Mouse (Mus musculus): ENCODE data around the gene Gm13694. TPM values are rescaled to one million over a fixed set of nuclear protein-coding genes. Genes with fewer than 3 reads are reported as not detected.
"Not testable (repeated sequence)": the region's sequence is repeated elsewhere in the genome, so short reads cannot be mapped to it uniquely, and the experiment has no call there.

Gene Gm13694
- polyA plus RNA-seq, 1 experiment from 2014 or later, result not detected

DNA sequence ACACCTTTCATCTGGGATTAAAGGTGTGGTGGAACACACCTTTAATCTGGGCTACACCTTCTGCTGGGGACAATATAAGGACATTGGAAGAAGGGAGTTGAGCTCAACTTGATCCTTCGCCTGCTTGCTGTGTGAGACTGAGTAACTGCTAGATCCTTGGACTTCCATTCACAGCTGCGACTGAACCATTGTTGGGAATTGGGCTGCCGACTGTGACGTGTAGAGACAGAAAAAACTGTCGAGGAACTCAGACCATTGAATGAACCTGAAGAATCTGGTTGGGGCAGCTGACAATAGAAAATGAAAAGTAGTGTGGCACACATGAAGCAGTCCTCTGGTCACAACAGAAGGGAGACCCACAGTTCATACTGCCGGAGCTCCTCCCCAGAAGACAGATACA lies 5.7 kb downstream of the Gm13694 start, which contains the start of gene Gm13697:
Gm13697 (plus strand) TSS at position 301 of the 400 bp plus-strand sequence.
- not testable (repeated sequence) for H3K4me2 ChIP-seq (ENCODE audit: low read depth, low read length); H3K27ac ChIP-seq (ENCODE audit: low read depth); H3K4me1 ChIP-seq (ENCODE audit: insufficient read depth); DNase-seq; ATAC-seq; H3K9ac ChIP-seq (replicated peaks); H3K9me3 ChIP-seq (ENCODE audit: low read length); H3K27me3 ChIP-seq (ENCODE audit: insufficient read depth, low read length); H3K36me3 ChIP-seq (replicated peaks; ENCODE audit: insufficient read depth, low read length); H3K4me3 ChIP-seq (ENCODE audit: low read depth, low read length)
- WGBS (ENCODE audit: insufficient replicate concordance), result no CpG with 5 or more reads among the region's 6 CpGs

DNA sequence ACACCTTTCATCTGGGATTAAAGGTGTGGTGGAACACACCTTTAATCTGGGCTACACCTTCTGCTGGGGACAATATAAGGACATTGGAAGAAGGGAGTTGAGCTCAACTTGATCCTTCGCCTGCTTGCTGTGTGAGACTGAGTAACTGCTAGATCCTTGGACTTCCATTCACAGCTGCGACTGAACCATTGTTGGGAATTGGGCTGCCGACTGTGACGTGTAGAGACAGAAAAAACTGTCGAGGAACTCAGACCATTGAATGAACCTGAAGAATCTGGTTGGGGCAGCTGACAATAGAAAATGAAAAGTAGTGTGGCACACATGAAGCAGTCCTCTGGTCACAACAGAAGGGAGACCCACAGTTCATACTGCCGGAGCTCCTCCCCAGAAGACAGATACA lies 11.5 kb downstream of the Gm13694 start, which contains the start of gene Gm13691:
Gm13691 (plus strand) TSS at position 301 of the 400 bp plus-strand sequence.
- H3K4me3 ChIP-seq (ENCODE audit: low read depth, low read length); H3K4me1 ChIP-seq (ENCODE audit: insufficient read depth); H3K36me3 ChIP-seq (replicated peaks; ENCODE audit: insufficient read depth, low read length); H3K9ac ChIP-seq (replicated peaks); ATAC-seq; H3K9me3 ChIP-seq (ENCODE audit: low read length); H3K27me3 ChIP-seq (ENCODE audit: insufficient read depth, low read length); DNase-seq; H3K4me2 ChIP-seq (ENCODE audit: low read depth, low read length); H3K27ac ChIP-seq (ENCODE audit: low read depth): not testable (repeated sequence)
- no CpG with 5 or more reads among the region's 6 CpGs for WGBS (ENCODE audit: insufficient replicate concordance)

DNA sequence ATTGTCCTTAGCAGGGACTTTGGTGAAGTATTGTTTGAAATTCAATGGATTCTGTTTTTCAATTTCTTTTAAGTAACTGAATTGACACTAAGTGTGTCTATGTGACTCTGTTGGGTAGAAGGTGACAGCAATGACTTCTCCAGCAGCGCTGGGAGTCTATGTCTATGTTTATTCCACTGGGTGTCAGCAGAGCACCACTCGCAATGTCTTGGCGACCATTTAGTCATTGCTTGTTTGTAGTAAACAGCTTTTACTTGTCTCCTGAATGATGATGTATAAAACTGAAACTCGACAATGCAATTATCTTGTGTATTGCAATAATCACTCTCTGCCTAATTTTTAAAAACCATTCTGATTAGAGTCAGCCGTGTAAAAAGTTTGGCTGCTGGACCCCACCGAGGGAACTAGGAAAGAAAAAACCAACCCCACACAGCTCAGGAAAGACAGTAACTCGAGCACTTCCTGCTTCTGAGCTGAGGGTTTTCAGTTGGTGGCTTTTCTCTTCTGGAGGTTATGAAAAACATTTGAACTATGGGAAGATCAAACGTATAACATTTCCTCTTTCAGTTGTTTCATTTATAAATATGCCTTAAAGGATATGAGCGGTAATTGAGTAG lies 15.0 kb downstream of the Gm13694 start:
- Histone ChIP-seq H3K4me2 (ENCODE audit: low read depth, low read length) (peak overlapping the region; percentile 51), H3K4me3 (ENCODE audit: low read depth, low read length) (peak overlapping the region; percentile 5; the same call in 1 of the 2 replicates), H3K9ac (replicated peaks) (peak overlapping the region; percentile 37; the same call in 1 of the 2 replicates), H3K27ac (ENCODE audit: low read depth) (peak overlapping the region; percentile 13; the same call in 1 of the 2 replicates)
- 14% methylated on average over 7 of the region's 9 CpGs for WGBS (ENCODE audit: insufficient replicate concordance)
- DNase-seq; H3K9me3 ChIP-seq (ENCODE audit: low read length); H3K4me1 ChIP-seq (ENCODE audit: insufficient read depth); H3K36me3 ChIP-seq (replicated peaks; ENCODE audit: insufficient read depth, low read length); H3K27me3 ChIP-seq (ENCODE audit: insufficient read depth, low read length): not testable (repeated sequence)
- ATAC-seq, result peak; percentile 74

DNA sequence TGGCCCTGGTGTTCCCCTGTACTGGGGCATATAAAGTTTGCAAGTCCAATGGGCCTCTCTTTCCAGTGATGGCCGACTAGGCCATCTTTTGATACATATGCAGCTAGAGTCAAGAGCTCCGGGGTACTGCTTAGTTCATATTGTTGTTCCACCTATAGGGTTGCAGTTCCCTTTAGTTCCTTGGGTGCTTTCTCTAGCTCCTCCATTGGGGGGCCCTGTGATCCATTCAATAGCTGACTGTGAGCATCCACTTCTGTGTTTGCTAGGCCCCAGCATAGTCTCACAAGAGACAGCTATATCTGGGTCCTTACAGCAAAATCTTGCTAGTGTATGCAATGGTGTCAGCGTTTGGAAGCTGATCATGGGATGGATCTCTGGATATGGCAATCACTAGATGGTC lies 15.8 kb downstream of the Gm13694 start:
- not testable (repeated sequence) for H3K9me3 ChIP-seq (ENCODE audit: low read length); H3K27ac ChIP-seq (ENCODE audit: low read depth); H3K27me3 ChIP-seq (ENCODE audit: insufficient read depth, low read length); H3K36me3 ChIP-seq (replicated peaks; ENCODE audit: insufficient read depth, low read length); ATAC-seq; DNase-seq; H3K9ac ChIP-seq (replicated peaks); H3K4me3 ChIP-seq (ENCODE audit: low read depth, low read length); H3K4me2 ChIP-seq (ENCODE audit: low read depth, low read length); H3K4me1 ChIP-seq (ENCODE audit: insufficient read depth)
- no CpG with 5 or more reads among the region's 3 CpGs for WGBS (ENCODE audit: insufficient replicate concordance)

DNA sequence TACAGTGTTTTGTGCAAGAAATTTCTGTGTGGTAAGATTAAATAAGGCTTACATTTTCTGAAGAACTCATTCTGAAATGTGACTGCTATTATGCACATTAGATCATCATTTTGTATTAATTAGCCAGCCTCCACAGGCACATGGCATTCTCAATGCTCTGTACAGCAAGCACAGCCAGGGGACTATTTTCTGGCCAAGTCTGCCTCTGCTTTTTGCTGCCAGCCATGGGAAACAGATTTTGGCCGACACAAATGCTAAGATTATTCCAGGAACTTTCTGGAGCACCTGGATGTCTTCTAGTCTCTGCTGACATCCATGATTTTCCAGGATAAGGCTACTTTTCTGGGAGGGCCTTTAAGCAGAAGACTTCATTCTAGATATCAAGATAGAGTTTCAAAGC lies 30.2 kb downstream of the Gm13694 start:
- ATAC-seq, result no peak
- no peak overlapping the region for H3K9ac ChIP-seq (replicated peaks)
- 75% methylated on average over 1 of the region's 1 CpGs for WGBS (ENCODE audit: insufficient replicate concordance)

GRCm38 (mm10) chr2:84009818-84010217 lies 31.1 kb downstream of the Gm13694 start:
- no peak overlapping the region for H3K4me2 ChIP-seq (ENCODE audit: low read depth, low read length)
- TF ChIP-seq EP300 (IDR thresholded peaks at IDR 0.05; ENCODE audit: low read depth) (no peak), CTCF (IDR thresholded peaks at IDR 0.05; ENCODE audit: low read depth) (no peak)
- H3K9me3 ChIP-seq (ENCODE audit: low read length), result no peaks in the 10 kb centered on the region
- no peak overlapping the region for H3K27ac ChIP-seq (ENCODE audit: low read depth)
- H3K4me3 ChIP-seq (ENCODE audit: low read depth, low read length), result no peak overlapping the region
- ATAC-seq (no peak), DNase-seq (no peak)
- 25% methylated on average over 3 of the region's 3 CpGs for WGBS (ENCODE audit: insufficient replicate concordance)
- H3K4me1 ChIP-seq (ENCODE audit: insufficient read depth), result no peaks in the 10 kb centered on the region
- H3K27me3 ChIP-seq (ENCODE audit: insufficient read depth, low read length), result no peaks in the 10 kb centered on the region
- no peaks in the 10 kb centered on the region for H3K36me3 ChIP-seq (replicated peaks; ENCODE audit: insufficient read depth, low read length)
- H3K9ac ChIP-seq (replicated peaks), result no peak overlapping the region

More for the DNA sequence above, 30.2 kb downstream of the Gm13694 start:
- H3K27ac ChIP-seq (ENCODE audit: low read depth), result no peak overlapping the region
- H3K27me3 ChIP-seq (ENCODE audit: insufficient read depth, low read length), result no peaks in the 10 kb centered on the region
- TF ChIP-seq CTCF (IDR thresholded peaks at IDR 0.05; ENCODE audit: low read depth) (no peak), EP300 (IDR thresholded peaks at IDR 0.05; ENCODE audit: low read depth) (no peak)
- H3K9me3 ChIP-seq (ENCODE audit: low read length), result no peaks in the 10 kb centered on the region
- no peak overlapping the region for H3K4me2 ChIP-seq (ENCODE audit: low read depth, low read length)
- H3K4me3 ChIP-seq (ENCODE audit: low read depth, low read length), result no peak overlapping the region
- DNase-seq, result no peak
- no peaks in the 10 kb centered on the region for H3K36me3 ChIP-seq (replicated peaks; ENCODE audit: insufficient read depth, low read length)
- H3K4me1 ChIP-seq (ENCODE audit: insufficient read depth), result no peaks in the 10 kb centered on the region

- H3K4me2 ChIP-seq (ENCODE audit: low read depth, low read length), result no peak overlapping the region
- H3K4me3 ChIP-seq (ENCODE audit: low read depth, low read length), result no peak overlapping the region
- H3K36me3 ChIP-seq (replicated peaks; ENCODE audit: insufficient read depth, low read length), result no peaks in the 10 kb centered on the region
- H3K9ac ChIP-seq (replicated peaks), result no peak overlapping the region
- no peaks in the 10 kb centered on the region for H3K27me3 ChIP-seq (ENCODE audit: insufficient read depth, low read length)
- H3K27ac ChIP-seq (ENCODE audit: low read depth), result no peak overlapping the region
- no peak for TF ChIP-seq EP300 (IDR thresholded peaks at IDR 0.05; ENCODE audit: low read depth)
- no peak for TF ChIP-seq CTCF (IDR thresholded peaks at IDR 0.05; ENCODE audit: low read depth)
- H3K4me1 ChIP-seq (ENCODE audit: insufficient read depth), result peaks cover 5% of the 10 kb centered on the region; the same call in 1 of the 2 replicates
- no peaks in the 10 kb centered on the region for H3K9me3 ChIP-seq (ENCODE audit: low read length)
- 60% methylated on average over 6 of the region's 6 CpGs for WGBS (ENCODE audit: insufficient replicate concordance)
- ATAC-seq (no peak), DNase-seq (no peak)
These were observed 35.8 kb downstream of the Gm13694 start for GRCm38 (mm10) chr2:84014572-84014971.

GRCm38 (mm10) chr2:84016291-84016690 lies 37.6 kb downstream of the Gm13694 start:
- DNase-seq, result not testable (repeated sequence)

More at GRCm38 (mm10) chr2:84016291-84016690, 37.6 kb downstream of the Gm13694 start:
- H3K9me3 ChIP-seq (ENCODE audit: low read length); H3K9ac ChIP-seq (replicated peaks); H3K4me1 ChIP-seq (ENCODE audit: insufficient read depth); H3K36me3 ChIP-seq (replicated peaks; ENCODE audit: insufficient read depth, low read length); H3K27ac ChIP-seq (ENCODE audit: low read depth); H3K4me2 ChIP-seq (ENCODE audit: low read depth, low read length); H3K4me3 ChIP-seq (ENCODE audit: low read depth, low read length); H3K27me3 ChIP-seq (ENCODE audit: insufficient read depth, low read length); ATAC-seq: not testable (repeated sequence)
- whole genome bisulfite sequencing (ENCODE audit: insufficient replicate concordance), result 79% methylated on average over 5 of the region's 5 CpGs

Data from liver, postnatal 0 days (tissue).